Mouse (Mus musculus): ENCODE data around the gene Grem1.

Gene Grem1

DNA sequence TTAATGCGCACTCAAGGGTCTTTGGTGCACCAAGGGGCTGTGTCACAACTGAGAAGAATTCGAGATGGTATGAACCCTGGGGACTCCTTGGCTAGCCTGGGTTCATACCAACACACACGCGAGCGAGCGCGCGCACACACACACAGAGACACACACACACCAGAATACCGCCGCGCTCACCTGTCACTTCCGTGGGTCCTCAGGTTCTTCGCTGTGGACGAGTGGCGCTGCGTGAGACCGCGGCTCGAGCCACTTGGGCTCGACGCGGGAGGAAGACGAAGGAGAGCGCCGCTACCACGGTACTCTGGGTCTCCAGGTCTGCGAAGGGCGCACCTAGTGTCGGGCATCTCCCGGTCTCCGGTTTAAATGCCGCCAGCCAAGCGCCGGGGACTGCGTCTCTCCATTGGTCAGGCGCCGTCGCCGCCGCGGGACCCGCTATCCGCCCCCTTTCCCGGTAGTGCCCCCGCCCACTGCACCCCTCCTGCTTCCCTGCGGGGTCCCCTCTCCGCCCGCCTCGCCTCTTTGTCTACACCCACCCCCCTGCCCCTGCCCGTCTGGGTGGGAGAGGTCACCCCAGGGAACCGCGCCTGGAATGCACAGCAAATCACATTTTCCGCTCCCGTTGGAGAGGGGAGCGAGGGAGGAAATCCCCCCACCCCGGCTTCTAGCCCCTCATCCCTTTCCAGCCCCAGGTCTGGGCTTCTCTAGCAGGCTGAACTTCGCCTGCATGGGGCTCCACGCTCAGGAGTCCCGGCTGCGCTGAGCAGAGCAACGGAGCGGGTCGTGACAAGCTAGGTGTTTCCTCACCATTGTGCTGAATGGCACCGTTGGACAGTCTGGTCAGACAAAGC, at the start of gene Grem1:
Gene Grem1 (minus strand): TSS at position 336 of the 851 bp plus-strand sequence.
- DNase-seq (ENCODE audit: low read depth, low spot score) = no peak

DNA sequence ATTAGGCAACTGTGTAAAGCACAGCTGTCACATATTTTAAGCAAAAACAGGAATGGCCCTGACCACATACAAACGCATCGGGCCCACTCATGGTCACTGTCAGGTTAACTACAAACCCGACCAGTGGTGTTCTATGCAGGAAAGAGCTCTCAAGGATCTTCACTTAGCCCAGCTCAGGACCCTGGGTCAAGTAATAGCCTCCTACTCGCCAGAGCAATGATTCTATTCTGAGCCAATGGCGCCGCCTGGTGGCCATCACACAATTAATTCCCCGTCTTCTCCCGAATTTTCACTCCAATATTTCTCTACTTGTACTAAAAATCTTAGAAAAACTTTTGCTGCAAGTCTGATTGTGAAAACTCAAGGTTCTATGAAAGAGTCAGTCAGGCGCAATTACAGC, 49.2 kb upstream of the Grem1 start:
- peak; percentile 65 for DNase-seq (ENCODE audit: low read depth, low spot score)

DNA sequence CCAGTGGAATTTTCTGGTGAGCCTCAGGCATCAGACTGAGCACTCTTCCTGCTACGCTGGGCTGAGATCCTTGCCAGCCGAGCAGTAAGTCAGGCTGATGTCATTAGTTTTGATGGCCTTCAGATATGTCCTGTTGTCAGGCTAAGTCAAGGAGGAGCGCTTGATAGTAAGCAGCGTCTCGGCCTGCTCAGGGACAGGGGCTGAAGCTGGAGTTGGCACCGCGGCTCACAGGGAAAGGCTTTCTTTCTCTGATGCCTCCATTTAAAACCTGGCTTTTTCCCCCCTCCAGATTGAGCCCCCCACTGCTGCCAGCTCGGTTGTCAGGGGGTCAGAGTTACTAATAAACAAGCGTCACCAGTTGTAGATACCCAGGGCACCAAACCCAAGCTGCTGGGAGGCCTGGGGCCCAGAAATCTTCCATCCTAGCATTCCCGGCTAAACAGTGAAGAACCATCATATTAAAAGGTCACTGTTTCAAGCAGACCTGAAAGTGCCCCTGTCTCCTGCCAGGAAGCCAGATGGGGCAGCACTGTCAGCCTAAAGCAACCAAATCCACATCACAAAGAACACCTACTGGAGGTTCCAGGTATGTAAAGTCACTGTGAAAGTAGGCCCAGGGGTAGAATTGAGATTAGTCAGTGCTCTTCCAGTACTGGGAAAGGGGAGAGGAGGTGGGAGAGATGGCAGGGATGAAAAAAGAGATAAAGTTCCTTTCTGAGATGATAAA, 48.6 kb upstream of the Grem1 start:
- DNase-seq (ENCODE audit: low read depth, low spot score) = no peak

DNA sequence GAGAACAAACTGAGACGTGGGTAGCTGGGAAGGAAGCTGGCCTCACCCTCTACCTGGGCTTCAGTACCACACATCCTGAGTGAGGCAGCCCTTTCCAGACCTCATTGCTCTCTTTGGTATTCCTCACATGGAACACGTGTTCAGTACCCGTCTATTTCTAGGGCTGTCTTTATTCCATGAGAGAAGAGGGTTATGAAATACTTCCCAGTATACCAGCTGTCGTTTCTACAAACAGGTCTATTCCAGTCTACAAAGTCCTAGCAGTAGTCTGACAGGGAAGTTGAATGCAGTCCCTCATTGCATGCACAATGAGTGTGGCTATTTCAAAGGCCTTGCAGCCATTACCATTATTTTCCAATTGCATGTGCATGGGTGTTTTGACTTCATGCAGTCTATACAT, 47.3 kb upstream of the Grem1 start:
- no peak for DNase-seq (ENCODE audit: low read depth, low spot score)

DNA sequence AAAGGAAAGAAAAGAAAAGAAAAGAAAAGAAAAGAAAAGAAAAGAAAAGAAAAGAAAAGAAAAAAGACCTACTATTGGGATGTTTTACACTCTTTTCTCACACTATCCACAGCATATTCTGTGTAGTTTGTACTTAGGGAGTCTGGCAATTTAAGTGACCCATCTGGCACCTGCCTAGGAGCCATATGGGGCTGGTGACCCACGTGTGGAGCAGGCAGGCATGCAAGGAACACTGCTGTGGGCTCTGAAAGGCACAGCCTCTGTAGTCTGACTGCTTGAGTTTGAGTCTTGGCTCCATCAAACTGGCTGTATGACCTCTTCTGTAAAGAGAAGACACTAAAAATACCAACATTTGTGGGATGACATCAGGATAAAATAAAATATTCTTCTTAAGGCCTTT, 45.3 kb upstream of the Grem1 start:
- DNase-seq (ENCODE audit: low read depth, low spot score) = no peak

DNA sequence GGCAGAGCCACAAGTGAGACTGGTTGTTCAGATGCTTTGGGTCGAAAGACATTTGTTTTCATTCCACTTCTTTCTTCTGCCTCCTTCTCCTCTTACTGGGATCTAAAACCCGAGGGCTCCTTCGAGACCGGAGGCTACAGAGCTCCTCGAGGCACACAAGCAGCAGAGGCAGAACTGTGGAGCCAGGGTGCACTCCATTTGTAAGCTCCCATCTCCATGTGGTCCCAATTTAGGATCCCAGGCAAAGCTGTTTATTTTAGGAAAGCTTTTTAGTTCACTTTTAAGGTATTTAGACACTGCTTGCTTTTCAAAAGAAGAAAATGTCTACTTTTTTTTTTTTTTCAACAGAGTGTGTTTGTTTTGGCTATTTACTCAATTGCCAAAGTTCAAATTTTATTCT, 42.4 kb upstream of the Grem1 start:
- no peak for DNase-seq (ENCODE audit: low read depth, low spot score)

DNA sequence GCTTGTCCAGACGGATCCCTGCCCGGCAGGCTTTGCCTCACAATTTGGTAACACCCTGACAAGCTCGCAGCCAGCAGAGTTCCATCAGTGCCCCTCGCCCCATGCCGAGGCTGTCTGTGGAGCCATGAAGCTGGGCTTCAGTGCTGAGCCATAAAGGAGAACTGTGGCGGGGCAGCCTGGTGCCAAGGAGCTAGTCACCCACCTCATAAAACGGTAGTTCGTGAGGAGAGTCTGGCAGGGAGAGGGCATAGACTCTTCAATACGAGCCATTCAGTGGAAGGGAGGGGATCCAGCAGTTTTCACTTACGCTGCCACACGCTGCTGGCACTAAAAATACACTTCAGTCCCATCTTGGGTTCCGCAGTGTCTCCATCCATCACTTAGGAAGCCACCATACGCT, 40.2 kb upstream of the Grem1 start:
- DNase-seq (ENCODE audit: low read depth, low spot score) = no peak

DNA sequence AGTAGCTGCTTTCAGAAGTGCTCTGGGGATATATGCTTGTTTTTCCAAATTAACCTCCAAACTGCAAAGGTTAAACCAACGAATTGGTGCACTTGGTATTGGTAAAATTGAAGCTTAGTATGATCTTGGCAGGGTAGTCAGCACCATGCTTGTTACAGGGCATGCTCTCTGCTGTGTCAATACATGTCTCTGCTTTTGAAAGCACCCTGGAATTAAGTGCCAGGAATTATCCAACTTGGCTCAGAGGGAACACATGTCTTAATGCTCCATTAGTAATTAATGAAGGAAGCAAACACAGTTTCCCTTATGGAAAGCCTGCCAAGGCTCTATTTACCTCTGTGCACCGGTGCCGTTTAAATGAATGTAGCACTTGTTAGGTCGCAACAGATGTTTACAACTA, 36.7 kb upstream of the Grem1 start:
- no peak for DNase-seq (ENCODE audit: low read depth, low spot score)

DNA sequence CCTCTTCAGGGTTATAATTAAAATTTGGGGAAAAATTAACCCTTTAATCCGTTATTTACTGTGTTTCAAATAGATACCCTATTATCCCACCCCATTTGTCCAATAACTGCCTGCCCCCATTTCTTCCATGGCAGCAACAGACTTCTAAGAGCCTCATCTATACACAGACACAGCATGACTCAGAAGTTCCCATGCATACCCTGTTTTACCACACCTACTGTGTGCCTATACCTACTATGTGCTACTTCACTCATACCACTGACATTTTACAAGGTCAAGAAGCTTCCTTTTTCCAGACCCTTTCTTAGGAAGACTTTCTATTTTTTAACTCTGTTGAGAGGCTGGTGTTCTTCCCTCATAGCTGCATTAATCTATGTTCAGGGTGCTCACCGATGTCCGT, 35.1 kb upstream of the Grem1 start:
- DNase-seq (ENCODE audit: low read depth, low spot score) = no peak

DNA sequence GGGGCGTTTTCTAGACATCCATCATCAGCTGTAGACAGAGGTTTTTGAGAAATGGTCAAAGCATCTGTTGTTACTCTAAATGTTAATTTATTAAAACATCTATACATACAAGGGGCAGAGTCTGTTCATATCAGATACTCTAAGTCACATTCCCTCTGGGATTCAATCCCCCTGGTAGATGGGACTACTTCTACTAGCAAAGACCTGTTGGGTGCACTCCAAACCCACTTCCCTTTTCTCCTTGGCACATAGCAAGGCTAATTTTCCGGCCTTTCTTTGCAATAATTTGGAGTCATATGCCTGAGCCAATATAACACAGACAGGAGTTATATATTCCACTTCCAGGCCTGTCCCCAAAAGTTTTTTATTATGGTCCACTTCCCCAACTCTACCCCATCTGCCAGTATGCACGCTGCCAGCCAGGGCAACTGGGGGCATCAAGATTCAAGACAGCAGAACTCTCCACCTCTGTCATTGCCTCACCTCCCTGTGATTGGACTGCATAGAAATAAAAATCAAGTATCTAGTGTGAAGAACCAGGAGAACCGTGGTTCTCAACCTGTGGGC, 30.5 kb upstream of the Grem1 start:
- no peak for DNase-seq (ENCODE audit: low read depth, low spot score)

DNA sequence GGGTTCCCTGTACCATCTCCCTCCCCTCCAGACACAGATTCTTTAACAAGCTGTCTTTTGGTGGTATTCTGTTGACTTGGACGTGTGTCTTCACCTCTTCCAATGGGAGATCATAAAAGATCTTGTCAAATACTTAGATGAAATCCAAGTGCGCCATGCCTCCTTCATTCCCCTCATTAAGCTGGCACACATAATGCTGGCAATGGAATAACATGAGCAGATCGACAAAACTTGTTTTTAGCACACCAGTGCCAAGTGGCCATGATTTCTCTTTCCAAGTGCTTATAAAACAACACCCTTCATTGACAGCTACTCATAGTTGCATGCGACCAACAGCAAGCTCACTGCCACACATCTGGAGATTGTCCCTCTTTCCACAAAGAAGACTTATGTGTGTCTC, 29.4 kb upstream of the Grem1 start:
- DNase-seq (ENCODE audit: low read depth, low spot score) = no peak

DNA sequence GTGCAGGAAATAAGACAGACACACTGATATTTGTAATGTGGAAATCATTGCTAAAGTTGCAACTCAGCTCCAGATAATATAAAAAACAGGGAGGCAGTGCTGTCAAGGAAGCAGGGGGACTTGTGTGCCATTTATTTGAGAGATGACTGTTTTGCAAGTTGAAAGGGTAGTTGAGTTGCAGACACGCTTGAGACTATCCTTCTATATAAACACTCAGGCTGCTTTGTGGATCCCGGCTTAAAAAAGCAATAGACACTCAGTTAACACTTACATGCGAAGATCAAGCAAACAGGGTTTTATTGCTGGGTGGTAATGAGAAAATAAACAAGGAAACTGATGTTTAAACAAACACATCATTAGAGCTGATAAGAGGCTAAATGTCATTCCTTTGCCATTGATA, 26.4 kb upstream of the Grem1 start:
- DNase-seq (ENCODE audit: low read depth, low spot score) = no peak

DNA sequence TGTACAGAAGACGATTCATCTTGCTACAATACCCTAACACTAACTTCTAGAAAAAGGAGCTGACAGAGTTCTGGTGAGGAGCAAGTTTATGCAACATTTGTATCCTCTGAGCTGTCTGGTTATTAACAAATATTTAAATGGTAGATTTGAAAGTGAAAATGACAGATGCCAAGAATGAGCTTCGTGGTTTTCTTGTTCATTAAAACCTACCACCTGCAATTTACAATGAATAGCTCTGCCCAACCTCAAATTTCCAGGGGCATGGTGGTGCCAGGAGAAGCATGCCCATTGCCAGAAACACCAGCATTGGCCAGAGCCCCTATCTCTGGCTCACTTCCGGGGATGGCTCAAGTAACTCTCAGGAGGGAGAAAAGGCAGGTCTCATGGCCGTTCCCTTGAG, 23.1 kb upstream of the Grem1 start:
- DNase-seq (ENCODE audit: low read depth, low spot score) = no peak

DNA sequence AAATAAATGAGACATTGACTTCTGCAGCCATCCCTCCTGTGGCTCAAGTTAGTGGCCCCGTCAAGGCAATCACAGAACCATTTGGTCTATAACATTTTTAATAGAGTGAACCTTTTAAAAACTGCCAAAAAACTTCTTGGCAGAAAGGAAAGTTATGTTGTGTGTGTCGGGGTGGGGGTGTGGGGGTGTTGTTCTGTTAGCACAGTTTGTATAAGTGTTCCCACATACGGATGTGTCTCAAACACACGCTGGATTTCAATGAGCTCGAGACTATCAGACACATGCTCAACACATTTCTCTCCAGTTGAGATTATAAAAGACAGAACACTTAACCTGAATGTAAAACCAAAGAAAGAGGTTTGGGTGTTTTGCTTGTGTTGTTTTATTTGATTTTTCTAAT, 22.7 kb upstream of the Grem1 start:
- DNase-seq (ENCODE audit: low read depth, low spot score) = no peak

DNA sequence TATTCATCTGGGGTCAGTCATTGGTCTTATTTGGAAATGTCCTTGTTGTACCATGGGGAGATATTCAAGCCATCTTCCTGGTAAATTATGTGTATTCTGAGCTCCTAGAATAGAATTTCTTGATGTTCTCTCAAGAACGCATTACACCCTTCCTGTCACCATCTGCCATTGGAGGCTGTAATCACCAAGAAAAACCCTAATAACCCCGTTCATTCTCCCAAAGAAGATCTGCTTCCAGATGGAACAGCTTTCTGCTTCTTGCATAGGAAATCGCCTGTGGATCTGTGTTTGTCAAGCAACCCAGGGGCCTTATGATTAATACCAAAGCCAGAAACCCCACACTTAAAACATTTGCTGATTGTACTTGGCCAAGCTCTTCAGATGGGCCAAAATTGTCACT, 20.9 kb upstream of the Grem1 start:
- DNase-seq (ENCODE audit: low read depth, low spot score) = no peak

DNA sequence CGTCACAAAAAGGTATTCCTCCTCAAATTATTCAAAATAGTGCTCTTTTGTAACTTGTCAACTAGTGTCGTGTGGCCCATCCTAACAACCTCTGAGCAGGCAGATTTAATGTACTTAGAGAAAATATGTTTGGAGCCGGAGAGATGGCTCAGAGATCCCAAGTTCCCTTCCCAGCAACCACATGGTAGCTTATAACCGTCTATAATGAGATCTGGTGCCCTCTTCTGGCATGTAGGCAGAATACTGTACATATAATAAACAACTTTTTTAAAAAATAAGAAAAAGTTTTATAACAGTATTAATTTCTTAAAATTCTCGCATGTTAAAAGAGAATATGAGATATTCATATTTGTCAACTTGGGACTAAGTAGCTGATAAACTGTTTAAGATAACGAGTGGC, 19.6 kb upstream of the Grem1 start:
- DNase-seq (ENCODE audit: low read depth, low spot score) = no peak

DNA sequence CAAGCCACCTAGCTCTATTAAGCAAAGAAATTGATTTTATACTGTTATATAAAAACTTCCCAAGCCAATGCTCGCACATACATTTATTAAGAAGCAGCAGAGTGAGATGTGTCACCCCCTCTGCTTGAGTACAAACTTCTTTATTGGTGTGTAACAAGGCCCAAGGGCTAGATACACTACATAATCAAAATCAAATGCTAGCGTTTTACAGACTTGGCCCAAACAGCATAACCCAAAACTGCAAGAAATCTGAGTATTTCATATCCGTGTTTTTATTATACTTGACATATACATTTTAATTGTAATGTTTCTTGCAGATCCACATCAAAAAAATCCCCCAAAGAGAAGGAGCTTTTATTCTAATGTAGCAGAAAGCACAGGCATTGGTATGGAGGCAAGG, 17.9 kb upstream of the Grem1 start:
- no peak for DNase-seq (ENCODE audit: low read depth, low spot score)

DNA sequence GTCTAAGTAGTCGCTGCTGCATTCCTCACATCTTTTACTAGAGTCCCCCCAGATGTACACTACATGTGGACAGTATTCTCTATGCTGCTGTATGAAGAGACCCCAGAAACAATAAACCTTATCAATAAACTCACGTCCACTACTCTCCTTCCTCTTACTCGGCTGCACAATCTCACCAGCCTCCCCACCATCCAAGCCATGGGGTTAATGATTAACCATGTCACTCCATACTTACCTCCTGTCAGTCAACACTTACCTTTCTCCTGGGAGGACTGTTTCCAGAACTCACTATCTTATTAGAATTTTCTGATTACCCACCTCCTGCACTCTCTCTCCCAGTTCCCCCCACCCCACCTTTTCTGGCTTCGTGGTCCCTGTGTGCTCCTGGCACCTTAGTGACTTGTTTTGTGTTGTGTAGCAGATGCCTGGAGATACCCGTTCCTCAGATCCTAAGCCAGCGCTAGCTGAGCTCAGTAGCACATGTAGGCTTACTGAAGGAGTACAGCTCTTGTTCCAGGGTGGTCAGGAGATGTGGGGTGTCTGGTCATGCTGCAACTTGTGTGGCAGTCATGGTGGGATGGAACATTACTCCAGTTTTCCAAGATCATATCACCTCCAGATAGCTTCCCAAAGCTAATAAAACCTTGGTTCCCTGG, 15.8 kb upstream of the Grem1 start:
- DNase-seq (ENCODE audit: low read depth, low spot score) = no peak

DNA sequence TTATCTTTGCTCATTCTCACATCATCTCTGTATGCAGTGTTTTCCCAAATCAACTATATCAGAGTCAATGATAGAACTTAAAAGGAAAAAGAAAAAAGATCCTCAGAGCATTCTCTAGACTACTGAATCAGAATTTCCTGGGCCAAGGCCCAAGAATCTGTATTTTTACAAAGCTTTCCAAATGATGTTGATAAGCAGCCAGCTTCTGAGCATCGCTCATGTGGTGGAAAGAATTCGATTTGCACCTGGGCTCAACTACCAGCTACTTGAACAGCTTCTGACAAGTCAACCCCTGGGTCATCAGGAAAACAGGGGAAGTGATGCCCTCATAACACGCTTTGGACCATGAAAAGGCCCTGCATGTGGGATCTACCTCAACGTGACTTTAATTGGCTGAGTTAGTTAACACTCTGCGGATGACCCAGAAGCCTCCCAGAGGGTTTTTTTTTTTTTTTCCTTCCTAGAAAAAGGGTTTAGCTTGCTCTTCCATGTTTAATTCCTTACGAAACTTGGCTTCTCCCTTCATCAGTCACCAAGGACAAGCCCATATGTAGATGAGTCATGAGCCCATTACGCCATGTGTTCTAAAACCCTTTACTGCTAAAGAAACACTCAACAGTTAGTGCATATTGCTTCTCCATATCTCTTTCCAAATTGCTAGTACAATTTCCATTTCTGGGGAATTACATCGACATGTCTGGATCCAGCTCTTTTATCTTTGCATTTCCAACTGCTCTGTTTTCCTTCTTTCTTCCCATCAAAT, 10.3 kb upstream of the Grem1 start:
- DNase-seq (ENCODE audit: low read depth, low spot score) = no peak

DNA sequence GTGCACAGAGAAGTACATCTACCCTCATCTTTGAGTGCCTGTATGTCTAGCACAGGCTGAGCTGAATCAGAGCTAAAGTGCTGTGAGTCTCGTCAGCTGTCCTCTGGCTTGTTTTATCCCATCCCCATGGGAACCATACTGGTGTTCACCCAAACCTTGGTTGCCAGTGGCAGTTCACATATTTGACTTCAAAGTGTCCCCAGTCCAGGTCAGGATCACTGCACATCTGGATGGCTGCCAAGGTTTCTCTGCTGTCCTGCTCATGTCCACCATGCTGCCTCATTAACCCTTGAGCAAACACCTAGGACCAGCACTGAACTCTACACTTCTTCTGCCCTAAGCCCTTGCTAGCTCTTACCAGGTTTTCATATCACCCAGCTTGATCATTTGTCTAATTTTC, 7.4 kb upstream of the Grem1 start:
- no peak for DNase-seq (ENCODE audit: low read depth, low spot score)

DNA sequence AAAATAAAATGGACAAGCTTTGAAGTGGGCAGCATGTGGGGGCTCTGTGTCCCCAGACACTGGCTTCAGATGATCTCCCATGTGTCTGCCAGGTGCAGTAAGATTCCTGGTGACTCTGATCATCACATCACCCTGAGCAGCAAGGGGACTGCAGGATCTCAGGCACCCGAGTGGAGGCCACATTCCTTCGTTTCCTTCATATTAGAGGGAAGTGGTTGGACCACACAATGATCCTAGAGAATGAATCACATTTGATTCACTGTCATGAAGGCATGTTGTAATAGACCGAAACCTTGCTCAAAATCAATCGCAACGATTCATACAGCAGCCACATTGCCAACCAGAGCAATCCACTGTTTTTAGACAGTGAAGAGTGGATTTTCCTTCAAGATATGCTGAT, 6.5 kb upstream of the Grem1 start:
- no peak for DNase-seq (ENCODE audit: low read depth, low spot score)

All from embryo, embryonic 11.5 days (tissue).